Mouse (Mus musculus) limb, embryonic 14.5 days (tissue): ENCODE results near the gene Hdac5. TPM values are rescaled to one million over a fixed set of nuclear protein-coding genes. Genes with fewer than 3 reads are reported as not detected.
A peak's percentile ranks its signal among the peaks of the same experiment; 100 is the strongest.

Experiments used
- ATAC-seq: fragments of 200-750 bp; cut with Nextera tagmentation; 2 replicates; pipeline ENCODE4 v1.8.0; 2017; ENCODE audit warnings: low read depth, moderate number of reproducible peaks, moderate TSS enrichment; ENCODE audit not compliant: low FRiP score
- DNase-seq: peaks from one replicate; pipeline ENCODE4 v3.0.0-alpha.2; 2015; ENCODE audit warnings: low spot score
- H3K27ac ChIP-seq: fragments of 300-500 bp; sonication (generic); replicated peaks from 2 replicates; pipeline ENCODE4 v1.5.1; 2014; ENCODE audit warnings: low read depth, mild to moderate bottlenecking, low read length, moderate library complexity, mixed read lengths
- H3K27me3 ChIP-seq: fragments of 300-500 bp; sonication (generic); 2 replicates; pipeline ENCODE4 v1.6.1; 2014; ENCODE audit warnings: low read length, mixed read lengths; ENCODE audit not compliant: control insufficient read depth, insufficient read depth
- H3K36me3 ChIP-seq: fragments of 300-500 bp; sonication (generic); 2 replicates; pipeline ENCODE4 v1.6.1; 2014; ENCODE audit warnings: mild to moderate bottlenecking, low read length, moderate library complexity, mixed read lengths; ENCODE audit not compliant: control insufficient read depth, insufficient read depth
- H3K4me1 ChIP-seq: fragments of 300-500 bp; sonication (generic); 2 replicates; pipeline ENCODE4 v1.6.1; 2014; ENCODE audit warnings: antibody characterized with exemption, low read length, mixed read lengths; ENCODE audit not compliant: control insufficient read depth, insufficient read depth
- H3K4me2 ChIP-seq: fragments of 300-500 bp; sonication (generic); replicated peaks from 2 replicates; pipeline ENCODE4 v1.6.1; 2014; ENCODE audit warnings: low read depth, mild to moderate bottlenecking, low read length, moderate library complexity; ENCODE audit not compliant: severe bottlenecking
- H3K4me3 ChIP-seq: fragments of 300-500 bp; sonication (generic); replicated peaks from 2 replicates; pipeline ENCODE4 v1.5.1; 2014; ENCODE audit warnings: low read length
- H3K9ac ChIP-seq: fragments of 300-500 bp; sonication (generic); 2 replicates; pipeline ENCODE4 v1.6.1; 2014; ENCODE audit warnings: mild to moderate bottlenecking, low read depth, low read length, moderate library complexity; ENCODE audit not compliant: severe bottlenecking
- H3K9me3 ChIP-seq: fragments of 300-500 bp; sonication (generic); 2 replicates; pipeline ENCODE4 v1.6.1; 2016; ENCODE audit warnings: low read length; ENCODE audit not compliant: control insufficient read depth
- POLR2A ChIP-seq: fragments of 200-500 bp; IDR thresholded peaks from 2 replicates; pipeline ENCODE4 v1.8.0; 2012; ENCODE audit warnings: inconsistent platforms, mild to moderate bottlenecking, moderate library complexity, borderline replicate concordance; ENCODE audit not compliant: insufficient read depth, insufficient read length; ENCODE audit errors: extremely low read depth
- WGBS: fragments of 180-500 bp; shearing (Covaris S2); extraction: QIAGEN DNeasy Blood & Tissue Kit; methylation state at CpG from one replicate; pipeline ENCODE4 v1.1.7; 2014; 5-methylcytosine and 5-hydroxymethylcytosine counted together
- polyA plus RNA-seq, 2 experiments: library from polyadenylated mRNA; depleted of rRNA in 1 of 2; stranded (reverse) in 1 of 2; unstranded in 1 of 2; fragments of >200 nt; fragmentation: Nextera tagmentation in 1 of 2; extraction: Ambion mirVana in 1 of 2; gene quantifications; 2 replicates each; pipeline versions ENCODE4 v1.2.1 to v1.2.3; 2012 to 2014

Hdac5 gene
- polyA plus RNA-seq, 2 experiments = 46.7 to 86.2 TPM

DNA sequence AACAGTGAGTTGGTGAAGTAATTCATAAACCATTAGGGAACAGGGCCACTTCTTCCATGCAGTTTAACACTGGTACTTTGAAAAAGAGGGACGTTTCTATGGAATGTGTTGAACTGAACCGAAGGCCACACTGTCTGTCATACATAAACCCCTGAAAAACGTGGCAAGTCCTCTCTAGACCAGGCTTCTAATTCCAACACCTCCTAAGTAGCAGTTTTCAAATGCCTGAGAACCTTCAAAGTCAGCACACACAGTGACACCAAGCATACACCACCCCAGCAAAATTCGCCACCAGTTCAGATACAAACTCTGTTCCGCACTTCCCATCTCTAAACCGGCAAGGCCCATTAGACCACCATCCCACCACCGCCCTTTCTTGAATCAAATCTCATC is 45.7 kb downstream of the Hdac5 start:
- Histone ChIP-seq H3K4me3 (peak overlapping the region; percentile 80), H3K9ac (peak overlapping the region; percentile 90), H3K4me1 (peaks cover 4% of the 10 kb centered on the region; the same call in 1 of the 2 replicates), H3K4me2 (peak overlapping the region; percentile 62), H3K36me3 (peaks cover 27% of the 10 kb centered on the region), H3K9me3 (no peaks in the 10 kb centered on the region), H3K27me3 (no peaks in the 10 kb centered on the region), H3K27ac (peak overlapping the region; percentile 92; the same call in 1 of the 2 replicates)
- no peak for TF ChIP-seq POLR2A
- DNase-seq (no peak), ATAC-seq (no peak)
- 4% methylated on average over 7 of the region's 7 CpGs for WGBS

DNA sequence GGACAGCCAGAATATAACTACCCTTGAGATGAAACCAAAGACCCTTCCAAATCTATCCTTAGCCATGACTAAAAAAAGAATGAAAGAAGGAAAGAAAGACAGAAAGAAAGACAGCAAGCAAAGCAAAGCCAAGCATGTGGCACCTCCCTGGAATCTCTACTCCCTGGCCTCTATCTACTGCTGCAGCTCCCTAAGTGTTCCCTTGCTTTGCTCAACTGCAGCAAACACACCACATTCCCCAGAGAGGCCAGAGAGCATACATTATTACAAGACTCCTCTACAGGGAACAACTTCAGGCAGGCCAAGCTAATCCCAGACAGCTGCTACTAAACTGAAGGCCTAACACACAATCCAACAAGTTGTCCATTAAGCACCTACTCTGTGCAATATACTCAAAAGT is 50.1 kb downstream of the Hdac5 start:
- Histone ChIP-seq H3K9me3 (no peaks in the 10 kb centered on the region), H3K27ac (no peak overlapping the region), H3K4me2 (no peak overlapping the region), H3K36me3 (peaks cover 60% of the 10 kb centered on the region), H3K4me1 (peaks cover 4% of the 10 kb centered on the region; the same call in 1 of the 2 replicates), H3K9ac (no peak overlapping the region), H3K4me3 (no peak overlapping the region), H3K27me3 (no peaks in the 10 kb centered on the region)
- no peak for ATAC-seq
- no peak for DNase-seq
- TF ChIP-seq POLR2A = no peak

GRCm38 (mm10) chr11:102168689-102169088 is 61.3 kb downstream of the Hdac5 start:
- H3K9me3 ChIP-seq = no peaks in the 10 kb centered on the region
- no peak for DNase-seq
- no peak overlapping the region for H3K4me3 ChIP-seq
- no peak for ATAC-seq
- WGBS = 84% methylated on average over 5 of the region's 5 CpGs
- no peaks in the 10 kb centered on the region for H3K27me3 ChIP-seq
- H3K9ac ChIP-seq = no peak overlapping the region
- H3K27ac ChIP-seq = no peak overlapping the region
- H3K4me2 ChIP-seq = no peak overlapping the region
- no peak for TF ChIP-seq POLR2A
- no peaks in the 10 kb centered on the region; the same call in 1 of the 2 replicates for H3K4me1 ChIP-seq
- peaks cover 72% of the 10 kb centered on the region for H3K36me3 ChIP-seq

- peaks cover 77% of the 10 kb centered on the region for H3K36me3 ChIP-seq
- H3K4me3 ChIP-seq = no peak overlapping the region
- DNase-seq (no peak), ATAC-seq (no peak)
- no peaks in the 10 kb centered on the region; the same call in 1 of the 2 replicates for H3K4me1 ChIP-seq
- no peak for TF ChIP-seq POLR2A
- H3K9me3 ChIP-seq = no peaks in the 10 kb centered on the region
- 77% methylated on average over 5 of the region's 5 CpGs for WGBS
- no peak overlapping the region; the same call in 1 of the 2 replicates for H3K27ac ChIP-seq
- no peaks in the 10 kb centered on the region for H3K27me3 ChIP-seq
- H3K4me2 ChIP-seq = no peak overlapping the region
- H3K9ac ChIP-seq = no peak overlapping the region
Measured at GRCm38 (mm10) chr11:102167539-102167938, 62.4 kb downstream of the Hdac5 start.

DNA sequence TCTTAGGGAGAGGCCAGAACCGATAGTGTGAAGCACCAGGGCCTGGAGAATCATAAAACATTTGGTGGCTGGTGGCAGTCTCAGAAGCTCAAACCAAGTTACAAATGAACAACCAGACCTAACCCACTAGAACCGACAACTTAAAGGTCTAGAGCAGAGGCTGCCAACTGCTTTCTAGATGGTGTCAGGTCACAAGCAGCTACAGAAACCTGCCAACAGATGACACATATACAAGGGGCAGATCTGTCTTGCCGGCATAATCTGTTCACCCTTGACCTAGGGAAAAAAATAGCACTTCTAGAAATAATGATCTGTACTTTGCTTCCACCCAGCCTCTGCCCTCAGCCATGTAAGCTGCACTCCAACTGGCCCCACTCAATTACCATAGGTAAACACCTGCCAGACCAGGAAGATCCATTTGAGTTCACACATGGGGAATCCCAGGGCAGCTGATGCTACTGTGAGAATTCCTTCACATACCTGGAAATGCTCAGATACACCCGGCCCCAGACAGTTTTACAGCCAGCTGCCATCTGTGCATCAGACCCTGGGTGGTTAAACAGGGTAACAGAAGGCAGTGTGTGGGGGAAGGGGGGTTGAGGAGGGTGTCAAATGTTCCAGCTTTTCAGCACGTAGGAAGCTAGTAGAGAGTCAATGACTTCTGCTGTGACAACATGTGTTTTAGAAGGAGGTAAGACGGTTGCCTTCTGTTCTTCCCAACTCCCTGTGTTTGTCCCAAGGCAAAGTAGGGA is 63.8 kb downstream of the Hdac5 start:
- peak; percentile 58; the same call in 1 of the 2 replicates for ATAC-seq
- WGBS = 28% methylated on average over 6 of the region's 6 CpGs
- no peaks in the 10 kb centered on the region for H3K27me3 ChIP-seq

More for the DNA sequence above, 63.8 kb downstream of the Hdac5 start:
- peaks cover 80% of the 10 kb centered on the region for H3K36me3 ChIP-seq
- no peak for DNase-seq
- no peak overlapping the region for H3K4me3 ChIP-seq
- no peaks in the 10 kb centered on the region; the same call in 1 of the 2 replicates for H3K4me1 ChIP-seq
- TF ChIP-seq POLR2A = no peak
- no peaks in the 10 kb centered on the region for H3K9me3 ChIP-seq
- H3K4me2 ChIP-seq = no peak overlapping the region
- no peak overlapping the region for H3K27ac ChIP-seq
- no peak overlapping the region for H3K9ac ChIP-seq
